Mouse (Mus musculus) midbrain, embryonic 16.5 days (tissue): ENCODE measurements at regions not wholly inside any gene's neighbourhood (a gene's known extent, or its start where the extent isn't known, plus 50 kb on each side); places are given as distances from the start of the nearest gene placed in this dataset.
"Not testable (repeated sequence)": the region's sequence is repeated elsewhere in the genome, so short reads cannot be mapped to it uniquely, and the experiment has no call there.

Experiments
- ATAC-seq: fragments of 200-750 bp; cut with Nextera tagmentation; 2 replicates; pipeline ENCODE4 v1.8.0; 2017; ENCODE audit warnings: moderate TSS enrichment
- H3K27ac ChIP-seq: fragments of 300-500 bp; sonication (generic); 2 replicates; pipeline ENCODE4 v1.5.1; 2014; ENCODE audit warnings: mild to moderate bottlenecking, low read length, mixed read lengths
- H3K27me3 ChIP-seq: fragments of 300-500 bp; sonication (generic); 2 replicates; pipeline ENCODE4 v1.6.1; 2014; ENCODE audit warnings: low read depth, low read length, mixed read lengths; ENCODE audit not compliant: control insufficient read depth, insufficient read depth
- H3K36me3 ChIP-seq: fragments of 300-500 bp; sonication (generic); 2 replicates; pipeline ENCODE4 v1.6.1; 2014; ENCODE audit warnings: mild to moderate bottlenecking, low read length, moderate library complexity, mixed read lengths; ENCODE audit not compliant: control insufficient read depth, insufficient read depth
- H3K4me1 ChIP-seq: fragments of 300-500 bp; sonication (generic); 2 replicates; pipeline ENCODE4 v1.6.1; 2014; ENCODE audit warnings: mild to moderate bottlenecking, low read length, mixed read lengths; ENCODE audit not compliant: control insufficient read depth, insufficient read depth
- H3K4me2 ChIP-seq: fragments of 300-500 bp; sonication (generic); 2 replicates; pipeline ENCODE4 v1.6.1; 2014; ENCODE audit warnings: mild to moderate bottlenecking, low read length, mixed read lengths
- H3K4me3 ChIP-seq: fragments of 300-500 bp; sonication (generic); 2 replicates; pipeline ENCODE4 v1.5.1; 2014; ENCODE audit warnings: low read depth, mild to moderate bottlenecking, low read length, moderate library complexity, mixed read lengths
- H3K9ac ChIP-seq: fragments of 300-500 bp; sonication (generic); 2 replicates; pipeline ENCODE4 v1.6.1; 2014; ENCODE audit warnings: low read depth, low read length, mixed read lengths
- H3K9me3 ChIP-seq: fragments of 300-500 bp; sonication (generic); replicated peaks from 2 replicates; pipeline ENCODE4 v1.6.1; 2014; ENCODE audit warnings: mild to moderate bottlenecking, low read length, mixed read lengths; ENCODE audit not compliant: control insufficient read depth, poor library complexity, severe bottlenecking
- WGBS: fragments of 180-500 bp; shearing (Covaris S2); extraction: QIAGEN DNeasy Blood & Tissue Kit; methylation state at CpG from one replicate; pipeline ENCODE4 v1.1.7; 2014; 5-methylcytosine and 5-hydroxymethylcytosine counted together

- ATAC-seq: no peak
- peaks cover under 1% of the 10 kb centered on the region; the same call in 1 of the 2 replicates for H3K4me1 ChIP-seq
- H3K9ac ChIP-seq: no peak overlapping the region
- WGBS: 95% methylated on average over 2 of the region's 2 CpGs
- no peaks in the 10 kb centered on the region for H3K36me3 ChIP-seq
- H3K4me3 ChIP-seq: no peak overlapping the region
- H3K9me3 ChIP-seq: no peaks in the 10 kb centered on the region
- no peak overlapping the region for H3K4me2 ChIP-seq
- no peaks in the 10 kb centered on the region for H3K27me3 ChIP-seq
- H3K27ac ChIP-seq: no peak overlapping the region
These were observed 135.4 kb upstream of the Tet2 start for GRCm38 (mm10) chr3:133680343-133680742.

DNA sequence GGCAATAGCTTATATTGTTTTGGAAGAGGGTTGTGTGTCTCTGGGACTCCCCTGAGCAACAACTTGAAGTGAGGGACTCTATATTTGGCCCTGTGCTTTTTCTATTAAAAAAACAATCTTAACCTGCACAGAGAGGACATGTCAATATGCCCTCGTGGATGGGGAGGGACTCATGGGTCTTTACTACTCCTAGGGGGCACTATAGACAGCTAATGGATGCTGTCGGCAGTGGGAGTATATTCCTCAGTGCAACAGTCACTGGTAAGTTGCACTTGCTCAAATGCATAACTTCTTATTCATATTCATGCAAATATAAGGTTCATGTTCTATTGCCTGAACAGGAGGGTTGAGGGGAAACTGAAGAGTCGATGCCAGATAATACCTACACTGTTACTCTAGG is 135.9 kb upstream of the Tet2 start:
- 83% methylated on average over 3 of the region's 3 CpGs for WGBS
- Histone ChIP-seq H3K9ac (no peak overlapping the region), H3K27me3 (no peaks in the 10 kb centered on the region), H3K27ac (no peak overlapping the region), H3K9me3 (no peaks in the 10 kb centered on the region), H3K4me2 (no peak overlapping the region), H3K36me3 (no peaks in the 10 kb centered on the region), H3K4me3 (no peak overlapping the region), H3K4me1 (peaks cover 3% of the 10 kb centered on the region; the same call in 1 of the 2 replicates)
- no peak for ATAC-seq

- no peak overlapping the region for H3K27ac ChIP-seq
- H3K27me3 ChIP-seq: no peaks in the 10 kb centered on the region
- H3K9ac ChIP-seq: no peak overlapping the region
- no peaks in the 10 kb centered on the region for H3K36me3 ChIP-seq
- H3K4me3 ChIP-seq: no peak overlapping the region
- H3K4me2 ChIP-seq: no peak overlapping the region
- peaks cover 3% of the 10 kb centered on the region; the same call in 1 of the 2 replicates for H3K4me1 ChIP-seq
- WGBS: 71% methylated on average over 5 of the region's 5 CpGs
- no peak for ATAC-seq
- H3K9me3 ChIP-seq: no peaks in the 10 kb centered on the region
These were observed 139.3 kb upstream of the Tet2 start for GRCm38 (mm10) chr3:133684196-133684743.

GRCm38 (mm10) chr3:133684747-133685146 is 139.8 kb upstream of the Tet2 start:
- 77% methylated on average over 3 of the region's 3 CpGs for WGBS
- no peaks in the 10 kb centered on the region for H3K9me3 ChIP-seq
- no peak overlapping the region for H3K4me2 ChIP-seq
- no peak for ATAC-seq
- H3K4me1 ChIP-seq: peaks cover 3% of the 10 kb centered on the region; the same call in 1 of the 2 replicates
- H3K4me3 ChIP-seq: no peak overlapping the region
- no peaks in the 10 kb centered on the region for H3K27me3 ChIP-seq
- no peak overlapping the region for H3K9ac ChIP-seq
- no peaks in the 10 kb centered on the region for H3K36me3 ChIP-seq
- H3K27ac ChIP-seq: no peak overlapping the region

DNA sequence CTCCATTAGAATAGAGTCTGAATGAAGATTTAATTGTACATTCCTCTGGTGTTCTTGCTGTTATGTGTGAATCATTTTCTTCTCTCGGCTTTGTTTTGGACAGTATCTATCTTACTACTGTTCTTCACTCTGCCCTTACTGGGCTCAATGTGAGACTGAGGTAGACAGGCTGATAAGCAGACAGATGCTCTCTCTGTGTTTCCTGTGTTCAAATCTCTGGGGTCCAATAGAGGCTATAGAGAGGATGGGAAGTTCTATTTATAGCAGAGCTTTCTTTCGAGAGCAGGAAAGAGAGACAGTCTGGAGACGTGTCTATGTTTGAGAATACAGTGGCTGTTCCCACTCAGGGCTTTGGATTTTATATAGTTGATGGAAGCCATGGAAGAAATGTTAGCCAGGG is 140.5 kb upstream of the Tet2 start:
- H3K4me3 ChIP-seq: no peak overlapping the region
- H3K9me3 ChIP-seq: no peaks in the 10 kb centered on the region
- H3K36me3 ChIP-seq: no peaks in the 10 kb centered on the region
- no peak overlapping the region for H3K9ac ChIP-seq
- no peak for ATAC-seq
- no peak overlapping the region for H3K4me2 ChIP-seq
- no peaks in the 10 kb centered on the region for H3K27me3 ChIP-seq
- H3K4me1 ChIP-seq: peaks cover 3% of the 10 kb centered on the region; the same call in 1 of the 2 replicates
- 0 out of 2 replicates have a peak overlapping the region, but pooled peaks have one; percentile 8 for H3K27ac ChIP-seq
- WGBS: 55% methylated on average over 3 of the region's 3 CpGs

GRCm38 (mm10) chr3:133694057-133694456 is 149.1 kb upstream of the Tet2 start:
- Histone ChIP-seq H3K4me2 (no peak overlapping the region), H3K36me3 (no peaks in the 10 kb centered on the region), H3K4me1 (no peaks in the 10 kb centered on the region), H3K27me3 (no peaks in the 10 kb centered on the region), H3K9ac (no peak overlapping the region), H3K4me3 (no peak overlapping the region), H3K27ac (no peak overlapping the region), H3K9me3 (no peaks in the 10 kb centered on the region)
- no peak for ATAC-seq
- WGBS: 58% methylated on average over 4 of the region's 4 CpGs

DNA sequence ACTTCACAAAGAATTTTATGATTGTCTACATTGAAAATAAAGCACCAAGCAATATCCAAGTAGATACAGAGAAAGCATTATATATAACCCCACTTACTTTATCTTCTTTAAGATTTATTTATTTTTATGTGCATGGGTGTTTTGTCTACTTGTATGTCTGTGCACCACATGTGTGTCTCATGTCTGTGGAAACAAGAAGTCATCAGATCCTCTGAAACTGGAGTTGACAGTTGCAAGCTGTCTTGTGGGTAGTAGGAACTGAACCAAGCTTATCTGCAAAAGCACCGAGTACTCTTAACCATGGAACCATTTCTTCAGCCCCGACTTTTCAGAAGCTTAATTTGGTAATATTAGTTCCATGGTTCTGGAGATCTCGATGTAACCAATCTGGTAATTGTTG is 151.2 kb upstream of the Tet2 start:
- H3K9me3 ChIP-seq: no peaks in the 10 kb centered on the region
- H3K36me3 ChIP-seq: no peaks in the 10 kb centered on the region
- H3K9ac ChIP-seq: no peak overlapping the region
- no peaks in the 10 kb centered on the region for H3K4me1 ChIP-seq
- H3K27ac ChIP-seq: no peak overlapping the region
- no peak overlapping the region for H3K4me2 ChIP-seq
- H3K4me3 ChIP-seq: no peak overlapping the region
- WGBS: 92% methylated on average over 3 of the region's 3 CpGs
- H3K27me3 ChIP-seq: no peaks in the 10 kb centered on the region
- ATAC-seq: no peak

DNA sequence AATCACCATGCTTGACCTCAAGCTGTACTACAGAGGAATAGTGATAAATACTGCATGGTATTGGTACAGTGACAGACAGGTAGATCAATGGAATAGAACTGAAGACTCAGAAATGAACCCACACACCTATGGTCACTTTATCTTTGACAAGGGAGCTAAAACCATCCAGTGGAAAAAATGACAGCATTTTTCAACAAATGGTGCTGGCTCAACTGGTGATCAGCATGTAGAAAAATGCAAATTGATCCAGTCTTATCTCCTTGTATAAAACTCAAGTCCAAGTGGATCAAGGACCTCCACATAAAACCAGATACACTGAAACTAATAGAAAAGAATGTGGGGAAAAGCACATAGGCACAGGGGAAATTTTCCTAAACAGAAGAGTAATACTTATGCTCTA is 159.9 kb upstream of the Tet2 start:
- ATAC-seq, H3K4me1 ChIP-seq, H3K27me3 ChIP-seq, H3K4me3 ChIP-seq, H3K27ac ChIP-seq, H3K9ac ChIP-seq, H3K4me2 ChIP-seq, H3K36me3 ChIP-seq, H3K9me3 ChIP-seq: not testable (repeated sequence)

- Histone ChIP-seq H3K9me3 (no peaks in the 10 kb centered on the region), H3K9ac (no peak overlapping the region), H3K4me2 (no peak overlapping the region), H3K27ac (no peak overlapping the region), H3K4me3 (no peak overlapping the region), H3K27me3 (no peaks in the 10 kb centered on the region), H3K4me1 (no peaks in the 10 kb centered on the region), H3K36me3 (no peaks in the 10 kb centered on the region)
- no peak for ATAC-seq
- 89% methylated on average over 1 of the region's 1 CpGs for WGBS
These were observed 166.6 kb upstream of the Tet2 start for GRCm38 (mm10) chr3:133711518-133711917.
